Mouse (Mus musculus): ENCODE data around the gene Slc7a6os.

DNA sequence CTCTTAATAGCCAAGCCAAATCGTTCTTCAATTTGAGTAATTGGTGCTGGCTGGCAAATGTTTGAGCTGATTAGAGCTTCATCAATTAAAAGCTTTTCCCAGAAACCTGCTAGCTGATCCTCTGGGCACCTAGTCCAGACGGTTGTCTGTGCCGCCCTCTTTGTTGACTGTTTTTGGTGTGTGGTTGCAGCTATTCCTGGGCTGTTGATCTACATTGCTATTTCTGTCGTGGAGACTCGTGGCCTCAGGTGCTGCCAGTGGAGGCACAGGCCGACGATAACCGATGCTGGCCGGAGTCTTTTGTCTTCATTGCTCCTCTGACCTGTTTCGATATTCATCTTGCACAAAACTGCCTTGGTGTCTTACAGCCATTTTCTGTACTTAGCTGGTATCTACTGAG is 52.4 kb downstream of the Slc7a6os start:
- TF ChIP-seq CTCF (IDR thresholded peaks at IDR 0.05; ENCODE audit: low read depth, low read length) (no peak), POLR2A (IDR thresholded peaks at IDR 0.05; ENCODE audit: extremely low read depth, insufficient read depth, low read length) (no peak)

All from liver, adult 2 months (tissue).